Mouse (Mus musculus): ENCODE measurements around the gene Mrgprd. TPM values are rescaled to one million over a fixed set of nuclear protein-coding genes. Genes with fewer than 3 reads are reported as not detected.

The Mrgprd gene
- not detected for total RNA-seq (2021)
- long read RNA-seq, experiment 1 = 0 reads
- long read RNA-seq, experiment 2 = 0 reads

GRCm38 (mm10) chr7:145314785-145315411 is at the start of gene Mrgprd:
Gene Mrgprd, plus strand, starts transcription at chr7:145314835.
- no peak for DNase-seq (ENCODE audit: low spot score)

DNA sequence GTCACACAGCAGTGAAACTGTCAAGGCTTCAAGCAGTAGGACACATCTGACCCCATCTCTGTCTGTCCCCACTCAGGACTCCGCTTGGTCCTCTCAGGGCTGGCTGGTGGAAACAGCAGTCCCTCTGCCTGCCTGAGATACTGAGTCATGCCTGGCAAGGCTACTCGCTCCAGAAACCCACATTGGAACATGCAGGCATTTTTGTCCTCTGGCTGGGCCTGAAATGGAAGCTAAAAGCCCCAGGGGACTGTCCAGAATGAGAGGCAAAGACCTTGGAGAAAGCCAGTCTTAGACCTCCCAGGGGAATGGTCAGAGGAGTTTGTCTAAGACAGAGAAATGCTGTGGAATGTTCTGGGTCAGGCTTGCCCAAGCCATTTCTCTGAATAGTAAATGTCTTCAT is 48.6 kb upstream of the Mrgprd start:
- peak; percentile 67 for DNase-seq (ENCODE audit: low spot score)

GRCm38 (mm10) chr7:145268890-145269289 is 45.7 kb upstream of the Mrgprd start:
- DNase-seq (ENCODE audit: low spot score) = no peak

GRCm38 (mm10) chr7:145270955-145271354 is 43.7 kb upstream of the Mrgprd start:
- DNase-seq (ENCODE audit: low spot score) = no peak

GRCm38 (mm10) chr7:145275488-145275887 is 39.1 kb upstream of the Mrgprd start:
- no peak for DNase-seq (ENCODE audit: low spot score)

GRCm38 (mm10) chr7:145281396-145281795 is 33.2 kb upstream of the Mrgprd start:
- DNase-seq (ENCODE audit: low spot score) = no peak

DNA sequence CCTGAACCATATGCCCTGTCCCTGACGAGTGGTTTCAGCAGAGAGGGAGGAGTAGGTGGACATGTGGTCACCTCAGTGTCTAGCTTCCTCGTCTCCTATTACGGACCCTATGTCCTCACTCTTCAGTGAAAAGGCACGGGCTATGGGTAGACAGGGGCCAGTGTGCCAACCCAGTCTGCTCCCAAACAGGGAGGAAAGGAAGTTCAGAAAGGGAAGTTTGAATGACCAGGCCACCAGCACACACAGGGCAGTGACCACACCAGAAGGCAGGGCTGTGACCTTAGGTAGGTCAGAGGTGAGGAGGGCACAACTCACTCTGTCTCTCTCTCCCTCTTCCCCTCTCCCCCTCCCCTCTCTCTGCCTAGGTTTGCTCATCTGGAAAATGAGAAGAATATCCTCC is 31.6 kb upstream of the Mrgprd start:
- no peak for DNase-seq (ENCODE audit: low spot score)

DNA sequence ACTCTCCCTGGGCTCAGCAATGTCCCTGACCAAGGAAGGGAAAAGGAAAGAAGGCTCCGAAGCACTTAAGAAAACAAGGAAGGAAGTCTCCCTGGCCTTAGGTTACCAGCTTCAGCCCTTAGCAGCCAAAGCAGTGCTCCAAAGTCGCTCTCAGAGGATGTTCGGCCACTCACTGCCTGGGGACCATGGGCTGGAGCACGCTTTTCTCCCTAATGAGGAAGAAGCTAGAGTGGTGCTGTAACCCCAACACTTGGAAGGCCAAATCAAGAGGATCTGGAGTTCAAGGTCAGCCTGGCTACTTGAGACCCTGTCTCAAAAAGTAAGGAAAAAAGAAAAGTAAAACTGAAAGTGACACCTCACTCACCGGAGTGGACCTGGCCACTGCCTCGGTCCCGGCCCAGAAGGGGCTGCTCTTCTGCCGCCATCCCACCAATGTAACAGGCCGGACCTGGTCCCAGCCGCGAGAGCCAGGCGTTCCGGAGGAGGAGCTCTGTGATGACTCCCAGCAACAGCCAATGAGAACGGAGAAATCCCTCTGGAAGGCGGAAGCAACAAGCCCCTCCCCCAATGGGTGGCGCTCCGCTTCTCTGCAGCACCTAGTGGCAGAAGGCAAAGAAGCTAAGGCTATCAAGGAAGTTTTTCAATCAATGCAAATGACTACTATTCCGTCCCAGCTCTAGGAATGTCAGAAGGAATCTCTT is 31.0 kb upstream of the Mrgprd start, which contains the start of gene Tpcn2:
TSS of gene Tpcn2 (minus strand) at position 525 of the 701 bp plus-strand sequence.
- peak; percentile 93 for DNase-seq (ENCODE audit: low spot score)

DNA sequence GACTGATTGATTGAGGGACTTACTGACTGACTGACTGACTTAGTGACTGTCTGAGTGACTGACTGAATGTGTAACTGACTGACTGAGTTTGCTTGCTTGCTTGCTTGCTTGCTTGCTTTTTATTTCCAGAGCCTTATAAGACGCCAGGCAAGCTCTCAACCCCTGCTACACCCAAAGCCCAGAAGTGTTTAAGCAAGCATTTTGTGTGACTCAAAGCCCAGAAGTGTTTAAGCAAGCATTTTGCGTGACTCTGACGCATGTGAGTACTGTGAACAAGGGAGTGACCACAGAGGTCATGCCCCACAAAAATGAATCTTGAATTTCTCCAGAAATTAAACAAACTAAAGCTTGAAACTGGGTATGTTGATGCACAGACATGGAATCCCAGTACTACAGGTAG is 30.3 kb upstream of the Mrgprd start:
- DNase-seq (ENCODE audit: low spot score) = no peak

DNA sequence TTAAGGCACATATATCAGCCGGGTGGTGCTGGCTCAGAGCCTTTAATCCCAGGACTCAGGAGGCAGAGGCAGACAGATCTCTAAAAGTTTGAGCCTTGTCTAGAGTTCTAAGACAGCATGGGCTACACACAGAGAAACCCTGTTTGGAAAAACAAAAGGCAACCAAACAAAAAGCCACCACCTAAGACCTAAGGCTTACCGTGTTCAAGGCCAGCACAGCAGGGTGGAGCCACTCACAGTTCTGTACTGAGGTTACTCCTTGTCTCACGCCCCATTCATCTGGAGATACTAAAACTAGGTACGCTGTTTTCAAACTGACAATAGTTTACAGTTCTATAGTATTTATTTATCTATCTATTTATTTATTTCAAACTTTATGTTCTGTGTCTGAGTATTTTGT is 29.2 kb upstream of the Mrgprd start:
- no peak for DNase-seq (ENCODE audit: low spot score)

DNA sequence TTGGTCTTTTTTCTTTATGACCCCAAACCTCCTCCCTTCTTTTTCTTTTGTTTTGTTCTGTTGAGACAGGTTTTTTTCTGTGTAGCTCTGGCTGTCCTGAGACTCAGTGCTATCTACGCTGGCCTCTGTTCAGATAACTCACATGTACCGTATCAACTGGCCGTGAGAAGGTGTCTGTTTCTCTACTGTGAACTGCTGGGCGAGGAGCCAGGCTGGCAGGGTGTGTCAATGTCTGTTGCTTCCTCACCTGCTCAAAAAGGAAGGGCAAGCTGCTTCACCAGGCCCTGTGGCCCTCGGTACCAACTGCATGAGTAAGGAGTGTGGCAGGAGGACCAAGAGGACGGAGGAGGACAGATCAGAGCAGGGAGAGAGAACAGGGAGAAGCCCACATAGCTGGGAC is 27.2 kb upstream of the Mrgprd start:
- DNase-seq (ENCODE audit: low spot score) = no peak

DNA sequence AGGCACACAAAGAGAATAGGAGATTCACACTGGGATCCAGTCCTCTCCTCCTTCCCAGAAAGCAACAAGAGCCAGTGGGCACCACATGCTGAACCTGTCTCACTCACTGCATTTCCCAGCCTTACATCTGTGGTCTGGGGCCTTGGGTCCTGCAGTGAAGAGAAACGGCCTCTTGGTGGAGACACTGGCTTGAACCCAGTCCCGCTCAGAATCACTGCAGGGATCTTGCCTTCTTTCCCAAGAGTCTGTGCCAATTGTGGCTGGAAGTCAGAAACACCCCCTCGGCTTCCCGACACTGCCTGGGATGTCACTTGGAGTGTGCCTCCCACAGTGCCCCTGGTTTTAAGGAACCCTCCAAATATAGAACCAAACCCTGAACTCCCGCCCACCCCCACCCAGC is 25.3 kb upstream of the Mrgprd start:
- no peak for DNase-seq (ENCODE audit: low spot score)

- no peak for DNase-seq (ENCODE audit: low spot score)
Observed at GRCm38 (mm10) chr7:145291847-145292246, 22.8 kb upstream of the Mrgprd start.

DNA sequence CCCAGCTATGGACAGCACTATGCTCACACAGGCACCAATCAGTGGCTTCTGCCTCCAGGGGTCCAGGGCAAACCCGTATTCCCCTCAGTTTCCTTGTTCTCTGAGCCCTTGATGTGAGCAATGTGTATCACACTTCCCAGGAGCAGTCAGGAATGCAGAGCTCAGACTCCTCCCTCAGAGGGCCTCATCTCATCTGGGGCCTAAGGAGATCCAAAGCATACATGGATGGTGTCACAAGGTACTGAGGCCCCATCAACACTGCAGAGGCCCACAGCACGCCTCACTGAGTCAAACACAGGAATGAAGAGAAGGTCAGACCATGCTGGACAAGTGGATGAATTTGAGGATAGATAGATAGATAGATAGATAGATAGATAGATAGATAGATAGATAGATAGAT is 21.9 kb upstream of the Mrgprd start:
- DNase-seq (ENCODE audit: low spot score) = no peak

- no peak for DNase-seq (ENCODE audit: low spot score)
Observed at GRCm38 (mm10) chr7:145293859-145294258, 20.8 kb upstream of the Mrgprd start.

- no peak for DNase-seq (ENCODE audit: low spot score)
Observed at GRCm38 (mm10) chr7:145298666-145299490, 15.8 kb upstream of the Mrgprd start.

DNA sequence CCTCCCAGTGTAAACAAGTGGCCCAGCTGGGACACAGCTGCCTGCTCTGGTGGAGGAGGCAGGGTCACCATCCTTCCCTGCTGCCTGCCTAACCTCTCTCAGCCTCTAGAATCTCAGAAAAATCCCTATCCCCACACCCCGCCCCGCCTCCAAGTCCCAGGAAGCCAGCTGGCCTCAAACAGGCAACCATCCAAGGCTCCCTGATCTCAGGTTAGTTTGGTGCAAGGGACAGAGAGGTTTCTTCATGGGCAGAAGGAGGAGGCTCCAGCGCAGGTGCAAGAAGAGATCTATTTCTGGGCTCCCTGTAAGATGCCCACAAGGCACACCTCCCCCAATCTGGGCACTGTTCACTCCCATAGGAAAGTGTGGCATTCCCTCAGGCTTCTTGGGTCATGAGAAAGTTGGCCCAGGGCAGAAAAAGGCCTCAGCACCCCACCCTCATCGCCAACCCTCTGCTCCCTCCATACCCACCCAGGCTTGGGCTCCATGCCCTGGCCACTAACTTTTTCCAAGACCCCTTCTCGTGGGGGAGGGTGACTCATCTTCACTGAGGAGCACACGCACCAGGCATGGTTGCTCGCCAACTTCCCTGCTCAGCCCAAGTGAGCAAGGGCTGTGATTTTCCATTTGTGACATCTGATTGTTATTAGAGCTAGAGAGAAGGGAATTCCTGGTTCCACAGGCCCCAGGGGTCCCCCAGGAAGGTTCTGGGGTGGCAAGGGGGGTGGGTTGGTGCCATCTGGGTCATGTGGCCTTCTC is 14.9 kb upstream of the Mrgprd start:
- DNase-seq (ENCODE audit: low spot score) = peak; percentile 63

DNA sequence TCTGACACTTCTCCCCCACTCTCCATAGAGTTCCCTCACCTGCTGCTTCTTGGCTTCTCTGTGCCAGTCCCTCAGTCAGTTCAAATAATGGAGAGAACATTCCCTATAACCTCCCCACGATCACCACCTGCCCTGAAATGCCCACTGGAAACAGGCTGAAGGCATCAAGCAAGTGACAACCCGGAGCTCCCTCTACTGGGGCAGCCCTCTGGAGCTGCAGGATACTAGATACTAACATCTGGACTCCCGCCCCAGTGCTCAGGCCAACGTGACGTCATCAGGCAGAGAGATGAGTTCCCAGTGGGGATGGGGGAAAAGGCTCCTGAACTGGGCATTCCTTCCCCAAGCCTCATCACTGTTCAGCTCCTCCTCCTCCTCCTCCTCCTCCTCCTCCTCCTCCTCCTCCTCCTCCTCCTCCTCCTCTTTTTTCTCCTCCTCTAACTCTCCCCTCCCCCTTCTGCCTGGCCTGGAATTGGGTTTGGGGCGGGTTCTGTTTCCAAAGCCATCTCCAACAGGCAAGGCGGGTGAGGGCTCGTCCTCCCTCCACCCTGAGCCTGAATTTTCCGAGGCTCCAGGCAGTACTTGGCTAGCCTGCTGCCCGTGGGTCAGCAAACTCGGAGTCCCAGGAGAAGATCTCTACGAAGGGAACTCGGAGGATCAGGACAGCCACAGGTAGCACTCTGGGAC is 14.2 kb upstream of the Mrgprd start, which contains the start of gene Mrgprf:
TSS of gene Mrgprf (plus strand) at position 508 of the 687 bp plus-strand sequence.
- DNase-seq (ENCODE audit: low spot score) = peak; percentile 89

DNA sequence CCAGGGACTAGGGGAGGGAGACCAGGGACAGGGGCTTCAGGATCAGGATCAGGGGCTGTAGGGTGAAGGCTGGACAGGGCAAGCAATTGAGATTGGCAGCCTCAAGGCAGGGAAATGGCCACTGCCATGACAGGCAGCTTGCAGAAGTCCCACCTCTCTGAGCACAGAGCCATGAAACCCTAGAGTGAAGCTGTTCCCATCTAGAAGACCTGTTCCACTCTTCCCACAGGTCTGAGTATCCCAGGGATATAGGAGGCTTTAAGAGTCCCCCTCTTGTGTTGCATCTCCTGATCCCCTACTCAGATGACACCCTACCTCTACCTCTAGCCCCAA is 13.7 kb upstream of the Mrgprd start:
- DNase-seq (ENCODE audit: low spot score) = no peak

DNA sequence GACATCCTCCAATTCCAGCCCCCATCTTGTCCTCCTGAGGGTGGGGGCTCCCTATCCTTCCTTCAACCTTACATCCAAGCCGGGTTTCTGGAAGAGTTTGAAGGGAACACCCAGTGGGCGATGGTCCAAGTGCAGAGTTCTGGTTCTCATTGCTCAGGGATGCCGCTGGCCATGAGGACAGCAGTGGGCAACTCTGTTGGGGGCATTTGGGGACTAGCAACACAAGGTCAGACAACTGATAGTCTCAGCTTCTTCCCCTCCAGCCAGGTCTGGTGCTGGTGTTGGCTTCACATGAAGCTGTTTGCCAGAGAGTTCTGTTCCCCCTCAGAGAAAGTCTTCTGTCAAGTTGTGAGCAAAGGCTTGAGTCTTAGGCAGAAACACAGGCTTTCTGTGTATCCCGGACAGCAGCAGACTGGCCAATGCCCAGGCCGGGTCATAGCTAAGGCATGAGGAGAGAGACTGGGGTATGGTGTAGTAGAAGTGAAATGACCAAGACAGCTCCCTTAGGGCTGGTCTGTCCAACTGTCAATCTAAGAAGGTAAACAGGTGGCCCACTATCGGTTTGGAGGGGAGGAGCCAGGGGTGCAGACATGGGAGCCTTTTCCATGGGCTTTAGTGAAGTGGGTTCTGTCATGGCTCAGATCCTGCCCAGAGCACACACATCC is 13.2 kb upstream of the Mrgprd start:
- DNase-seq (ENCODE audit: low spot score) = peak; percentile 58
